Mouse (Mus musculus) spleen, adult 12 weeks (tissue): ENCODE measurements around the gene Sec61g.
"Not testable (repeated sequence)": the region's sequence is repeated elsewhere in the genome, so short reads cannot be mapped to it uniquely, and the experiment has no call there.

Experiments used
- DNase-seq: peaks from one replicate; pipeline ENCODE4 v3.0.0; 2022; ENCODE audit warnings: low spot score

Sec61g gene

GRCm38 (mm10) chr11:16508052-16508654, at the start of gene Sec61g:
Gene Sec61g (minus strand): TSS chr11:16508484.
- peak; percentile 82 for DNase-seq

DNA sequence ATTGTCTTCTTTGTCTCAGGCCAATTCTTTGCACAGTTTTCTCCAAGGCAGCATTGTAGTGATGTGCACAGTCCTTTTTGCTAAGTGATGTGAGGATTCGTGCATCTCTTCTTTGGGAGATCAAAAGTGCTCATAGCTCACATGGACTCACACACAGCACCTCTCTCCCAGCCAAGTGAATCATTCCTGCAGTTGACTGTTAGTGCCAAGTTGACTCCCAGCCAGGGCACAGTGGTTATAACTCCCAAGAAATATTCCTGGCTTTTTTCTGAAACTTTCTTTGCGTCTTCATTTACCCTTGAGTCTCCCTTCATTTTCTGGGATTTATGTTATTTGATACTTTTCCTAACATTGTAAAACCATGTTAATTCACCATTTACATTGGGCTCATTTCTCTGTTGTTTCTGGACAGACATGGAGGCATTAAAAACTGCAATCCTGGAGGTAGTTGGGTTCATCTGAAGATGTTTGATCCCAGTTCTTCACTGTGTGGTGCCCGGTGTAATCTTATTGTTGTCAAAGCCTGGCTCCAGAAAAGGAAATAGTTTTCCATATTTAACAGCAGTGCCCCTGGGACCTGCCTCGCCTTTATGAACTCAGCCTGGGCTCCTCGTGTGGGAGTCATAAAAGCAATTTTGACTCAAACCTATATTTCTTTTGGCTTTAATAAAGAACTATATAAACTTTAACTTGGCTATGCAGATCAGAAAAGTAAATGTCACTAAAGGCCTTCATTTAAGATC, 38.3 kb upstream of the Sec61g start:
- DNase-seq: no peak

DNA sequence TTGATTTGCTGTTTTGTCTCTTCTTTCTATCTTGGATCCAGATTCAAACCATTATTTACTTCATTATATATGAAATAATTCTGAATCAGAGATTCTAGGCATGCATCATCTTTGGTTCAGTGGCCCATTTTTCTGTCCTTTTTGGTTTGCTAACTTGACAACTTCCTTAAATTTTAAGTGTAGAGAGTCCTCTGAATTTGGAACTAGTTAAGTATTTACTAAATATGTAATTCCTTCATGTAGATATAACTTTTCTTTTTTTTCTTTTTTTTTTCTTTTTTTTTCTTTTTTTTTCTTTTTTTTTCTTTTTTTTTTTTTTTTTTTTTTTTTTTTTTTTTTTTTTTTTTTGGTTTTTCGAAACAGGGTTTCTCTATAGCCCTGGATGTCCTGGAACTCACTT, 29.1 kb upstream of the Sec61g start:
- no peak for DNase-seq

DNA sequence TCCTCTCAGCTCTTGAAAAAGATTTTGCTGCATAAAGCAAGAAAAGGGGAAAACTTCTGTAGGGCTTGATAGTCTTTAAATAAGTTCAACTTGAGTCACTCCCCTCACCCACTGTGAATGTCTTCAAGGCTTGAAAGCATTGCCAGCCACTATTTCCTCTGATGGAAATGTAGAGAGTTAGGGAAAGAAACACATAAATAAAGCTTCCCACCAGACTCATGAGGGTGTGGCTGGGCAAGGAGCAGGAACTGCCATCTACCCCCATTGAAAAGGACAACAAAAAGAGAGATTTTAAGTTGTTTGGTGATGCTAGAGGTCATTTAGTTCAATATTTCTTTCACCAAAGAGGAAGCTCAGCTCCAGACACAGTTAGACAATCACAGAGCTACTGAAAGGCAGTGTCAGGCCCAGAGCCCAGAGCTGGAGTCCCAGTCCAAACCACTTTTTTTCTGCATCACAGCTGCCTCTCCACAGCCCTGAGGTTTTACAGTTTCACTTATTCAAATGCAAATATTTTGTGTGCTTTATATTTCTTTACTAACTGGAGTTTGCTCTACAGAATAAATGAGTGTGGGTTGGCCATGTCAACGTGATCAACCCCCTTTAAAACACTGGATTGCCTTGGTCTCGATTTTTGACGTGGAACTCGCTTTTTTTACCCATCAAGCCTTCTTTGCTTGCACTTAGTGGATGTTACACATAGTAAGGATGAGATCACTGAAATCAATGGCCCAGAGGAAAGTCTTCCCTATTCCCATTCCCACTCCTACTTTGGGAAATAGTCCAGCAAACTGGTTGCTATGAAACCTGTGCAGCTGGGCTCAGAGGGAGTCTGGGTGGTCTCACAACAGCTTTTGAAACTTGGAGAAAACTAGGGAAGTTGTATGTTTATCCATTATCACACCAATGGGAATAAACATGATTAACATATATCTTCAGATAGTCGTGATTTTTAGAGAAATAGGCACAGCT, 26.6 kb upstream of the Sec61g start:
- DNase-seq: no peak

- DNase-seq: no peak
Measured at GRCm38 (mm10) chr11:16532877-16533276, 24.6 kb upstream of the Sec61g start.

- DNase-seq: no peak
Measured at GRCm38 (mm10) chr11:16528909-16529308, 20.6 kb upstream of the Sec61g start.

DNA sequence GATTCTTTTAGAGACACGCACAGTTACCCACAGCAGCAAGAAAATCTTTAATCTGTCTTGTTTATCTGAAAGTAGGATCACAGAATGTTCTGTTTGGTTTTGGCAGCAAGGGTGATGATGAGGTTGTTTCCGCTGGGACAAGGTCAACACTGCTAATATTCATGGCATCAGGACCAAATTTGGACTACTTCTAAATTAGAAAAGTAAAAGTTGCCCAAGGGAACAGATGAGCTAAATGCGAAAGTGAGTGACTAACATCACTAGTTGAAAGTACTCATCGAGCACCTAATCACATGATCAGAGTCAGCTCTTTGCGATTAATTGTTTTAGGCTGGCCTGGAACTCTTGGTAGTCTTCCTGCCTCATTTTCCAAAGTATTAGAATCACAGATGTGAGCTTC, 20.1 kb upstream of the Sec61g start:
- no peak for DNase-seq

DNA sequence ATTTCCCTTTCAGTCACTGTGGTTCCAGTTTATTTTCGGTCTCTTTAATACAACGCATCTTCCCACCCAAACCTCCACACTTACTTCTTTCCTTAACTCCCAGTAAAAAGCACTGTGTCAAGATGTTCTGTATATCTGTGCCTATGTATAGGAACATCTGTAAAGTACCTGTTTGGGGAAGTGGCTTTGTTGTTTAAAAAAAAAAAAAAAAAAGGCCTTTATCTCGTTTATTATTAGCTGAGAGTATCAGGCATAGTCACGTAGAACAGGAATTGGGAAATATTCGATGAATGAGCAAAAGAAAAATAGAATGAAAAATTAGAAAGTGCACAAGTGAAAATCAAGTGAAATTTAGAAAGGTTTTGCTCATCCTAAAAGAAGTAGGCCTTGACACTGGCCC, 19.5 kb upstream of the Sec61g start:
- no peak for DNase-seq

- DNase-seq: no peak
Measured at GRCm38 (mm10) chr11:16526467-16526866, 18.2 kb upstream of the Sec61g start.

- DNase-seq: no peak
Measured at GRCm38 (mm10) chr11:16525724-16526123, 17.4 kb upstream of the Sec61g start.

- no peak for DNase-seq
Measured at GRCm38 (mm10) chr11:16524917-16525640, 16.8 kb upstream of the Sec61g start.

- not testable (repeated sequence) for DNase-seq
Measured at GRCm38 (mm10) chr11:16515081-16515480, 6.8 kb upstream of the Sec61g start.

DNA sequence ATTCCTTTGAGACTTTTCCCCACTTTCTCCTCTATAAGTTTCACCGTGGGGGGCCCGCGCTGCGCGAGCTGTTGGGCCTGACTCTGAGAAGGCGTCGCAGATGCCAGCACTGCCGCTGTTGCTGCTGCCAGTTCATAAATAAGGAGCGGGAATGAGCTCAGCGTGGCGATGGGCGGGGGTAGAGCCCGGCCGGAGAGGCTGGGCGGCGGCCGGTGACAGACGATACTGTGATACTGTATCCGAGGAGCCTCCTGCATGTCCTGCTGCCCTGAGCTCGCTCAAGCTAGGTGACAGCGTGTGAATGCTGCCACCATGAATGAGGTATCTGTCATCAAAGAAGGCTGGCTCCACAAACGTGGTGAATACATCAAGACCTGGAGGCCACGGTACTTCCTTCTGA, 5.9 kb upstream of the Sec61g start:
- not testable (repeated sequence) for DNase-seq

DNA sequence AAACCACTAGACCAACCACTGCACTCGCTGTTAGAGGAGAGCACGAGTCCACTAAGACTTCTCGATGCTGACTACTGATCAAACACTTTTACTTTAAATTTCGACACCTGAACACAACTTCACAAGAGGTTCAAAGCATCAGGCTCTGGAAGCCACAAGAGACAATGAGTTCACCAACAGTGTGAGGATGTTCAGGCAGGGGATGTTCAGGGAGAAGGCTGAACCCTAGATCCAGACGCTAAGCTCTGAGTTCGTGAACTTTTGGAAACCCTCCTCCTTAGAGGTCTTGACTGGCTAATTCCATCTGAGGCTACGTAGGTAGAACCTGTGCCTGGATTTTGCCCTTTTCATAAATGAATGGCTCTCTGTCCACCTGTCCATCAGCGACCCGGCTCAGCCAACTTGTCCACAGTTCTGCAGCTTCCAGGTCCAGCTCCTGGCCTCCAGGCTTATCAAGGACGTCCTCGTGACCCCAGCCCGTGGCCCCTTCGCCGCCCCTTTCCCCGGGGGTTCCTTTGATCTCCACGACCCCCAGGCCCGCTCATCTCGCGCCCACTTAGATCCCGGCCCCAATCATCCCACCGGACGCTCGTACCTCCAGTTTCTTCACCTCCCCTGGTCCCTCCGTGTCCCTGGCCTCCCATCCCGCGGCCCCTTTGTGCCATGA, 766 bp downstream of the Sec61g start:
- DNase-seq: peak; percentile 15

- DNase-seq: no peak
Measured at GRCm38 (mm10) chr11:16505999-16506398, 2.3 kb downstream of the Sec61g start.

GRCm38 (mm10) chr11:16503150-16503549, 5.1 kb downstream of the Sec61g start:
- DNase-seq: no peak

- DNase-seq: no peak
Measured at GRCm38 (mm10) chr11:16502744-16503143, 5.5 kb downstream of the Sec61g start.

- no peak for DNase-seq
Measured at GRCm38 (mm10) chr11:16498756-16499680, 9.3 kb downstream of the Sec61g start.
